Mouse (Mus musculus) bone marrow, adult 2 months (tissue): ENCODE data around the gene Nicn1.

Experiments used
- CTCF ChIP-seq: fragments of 200-500 bp; IDR thresholded peaks from 2 replicates; pipeline ENCODE4 v1.5.1; 2011; ENCODE audit warnings: low read length, control low read depth; ENCODE audit not compliant: control insufficient read depth, insufficient read depth
- POLR2A ChIP-seq: fragments of 200-500 bp; IDR thresholded peaks from 2 replicates; pipeline ENCODE4 v1.6.1; 2011; ENCODE audit warnings: low read depth, mild to moderate bottlenecking, control low read depth, low read length, borderline replicate concordance; ENCODE audit not compliant: control insufficient read depth

DNA sequence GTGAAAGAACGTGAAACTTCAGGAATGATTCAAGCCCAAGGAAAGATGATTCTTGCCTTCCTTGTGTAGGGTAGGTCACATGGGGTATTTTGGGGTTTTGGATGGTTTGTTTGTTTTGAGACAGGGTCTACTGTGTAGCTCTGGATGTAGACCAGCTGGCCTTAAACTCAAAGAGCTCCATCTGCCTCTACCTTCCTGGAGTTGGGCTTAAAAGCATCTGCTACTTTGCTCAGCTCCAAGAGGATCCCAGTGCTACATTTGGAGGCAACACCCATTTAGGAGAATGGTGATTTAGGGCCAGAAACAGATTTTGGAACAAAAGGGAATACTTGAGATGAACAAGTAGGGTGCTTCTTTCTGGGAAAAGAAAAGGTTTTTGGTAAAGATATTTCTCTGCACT, 34.6 kb downstream of the Nicn1 start:
- TF ChIP-seq CTCF (no peak), POLR2A (no peak)
